Mouse (Mus musculus): ENCODE results near the gene Slc43a3. TPM values are rescaled to one million over a fixed set of nuclear protein-coding genes. Genes with fewer than 3 reads are reported as not detected.

Gene Slc43a3
- polyA plus RNA-seq, 1 experiment from 2014 or later, result 33.7 TPM

DNA sequence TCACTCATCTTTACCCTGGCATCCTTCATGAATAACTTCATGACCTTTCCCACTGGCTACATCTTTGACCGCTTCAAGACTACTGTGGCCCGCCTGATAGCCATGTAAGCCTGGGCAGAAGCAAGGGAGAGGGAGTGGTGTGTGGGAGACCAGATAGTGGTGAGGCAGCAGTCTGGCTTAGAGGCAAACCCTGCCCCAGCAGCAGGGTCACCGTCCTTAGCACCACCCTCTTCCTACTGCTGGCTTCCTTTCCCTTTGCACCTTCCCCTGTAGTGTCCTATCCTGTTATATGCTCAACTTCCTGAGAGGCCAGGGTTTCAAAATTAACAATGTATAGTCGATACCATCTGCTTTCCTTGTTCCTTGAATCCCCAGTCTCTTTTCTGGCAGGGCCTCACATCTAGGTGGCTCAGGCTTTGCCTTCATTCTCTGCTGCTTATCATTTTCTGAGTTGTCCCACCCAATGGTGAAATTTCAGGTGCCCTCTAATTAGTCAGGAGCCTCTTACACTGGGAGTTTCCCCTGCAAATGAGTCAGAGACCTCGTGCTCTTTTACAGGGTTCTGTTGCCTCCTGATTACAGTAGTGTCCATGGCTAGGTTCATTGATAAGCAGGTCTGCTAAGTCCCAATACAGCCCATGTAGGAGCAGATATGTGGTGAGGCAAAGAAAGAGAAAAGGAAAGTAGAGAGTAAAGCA, 2.0 kb downstream of the Slc43a3 start:
- peak; percentile 29; the same call in 1 of the 2 replicates for ATAC-seq (ENCODE audit: insufficient number of reproducible peaks, insufficient read depth, low FRiP score, low read depth)
- H3K4me3 ChIP-seq (ENCODE audit: control insufficient read depth in 1 of 2, insufficient read depth in 1 of 2, low read depth in 1 of 2, low read length in 2 of 2), result peak overlapping the region; percentile 49 to 83
- peak overlapping the region; percentile 72 to 73; a peak in 3 of 4 replicates for H3K27ac ChIP-seq (replicated peaks in 1 of 2; ENCODE audit: control insufficient read depth in 1 of 2, insufficient read depth in 1 of 2, low read depth in 2 of 2, low read length in 2 of 2)
- 44% methylated on average over 5 of the region's 5 CpGs for WGBS
- peak overlapping the region; percentile 75; the same call in 1 of the 2 replicates for H3K9ac ChIP-seq (ENCODE audit: low read length)
- H3K9me3 ChIP-seq (ENCODE audit: control insufficient read depth, low read length), result no peaks in the 10 kb centered on the region
- peak overlapping the region; percentile 64 for H3K4me2 ChIP-seq (ENCODE audit: low read length)
- H3K4me1 ChIP-seq (ENCODE audit: control insufficient read depth in 2 of 2, insufficient read depth in 2 of 2, low read length in 2 of 2), result peaks cover 6 to 12% of the 10 kb centered on the region in 2 experiments
- no peaks in the 10 kb centered on the region for H3K27me3 ChIP-seq (ENCODE audit: control insufficient read depth, insufficient read depth, low read length)
- peaks cover 15% of the 10 kb centered on the region; the same call in 1 of the 2 replicates for H3K36me3 ChIP-seq (ENCODE audit: control insufficient read depth, insufficient read depth, low read length)

GRCm38 (mm10) chr2:84939306-84939705, 2.9 kb downstream of the Slc43a3 start:
- no peak overlapping the region for H3K4me3 ChIP-seq (ENCODE audit: control insufficient read depth in 1 of 2, insufficient read depth in 1 of 2, low read depth in 1 of 2, low read length in 2 of 2)
- no peak overlapping the region for H3K4me2 ChIP-seq (ENCODE audit: low read length)
- ATAC-seq (ENCODE audit: insufficient number of reproducible peaks, insufficient read depth, low FRiP score, low read depth), result no peak
- peaks cover 19% of the 10 kb centered on the region for H3K36me3 ChIP-seq (ENCODE audit: control insufficient read depth, insufficient read depth, low read length)
- no peaks in the 10 kb centered on the region for H3K9me3 ChIP-seq (ENCODE audit: control insufficient read depth, low read length)
- no peak overlapping the region for H3K9ac ChIP-seq (ENCODE audit: low read length)
- 92% methylated on average over 3 of the region's 3 CpGs for WGBS
- H3K27me3 ChIP-seq (ENCODE audit: control insufficient read depth, insufficient read depth, low read length), result no peaks in the 10 kb centered on the region
- H3K4me1 ChIP-seq (ENCODE audit: control insufficient read depth in 2 of 2, insufficient read depth in 2 of 2, low read length in 2 of 2), result peaks cover 6 to 10% of the 10 kb centered on the region in 2 experiments
- H3K27ac ChIP-seq (replicated peaks in 1 of 2; ENCODE audit: control insufficient read depth in 1 of 2, insufficient read depth in 1 of 2, low read depth in 2 of 2, low read length in 2 of 2), result no peak overlapping the region

GRCm38 (mm10) chr2:84939711-84940110, 3.3 kb downstream of the Slc43a3 start:
- peaks cover 23% of the 10 kb centered on the region for H3K36me3 ChIP-seq (ENCODE audit: control insufficient read depth, insufficient read depth, low read length)
- no peak overlapping the region for H3K27ac ChIP-seq (replicated peaks in 1 of 2; ENCODE audit: control insufficient read depth in 1 of 2, insufficient read depth in 1 of 2, low read depth in 2 of 2, low read length in 2 of 2)
- H3K9me3 ChIP-seq (ENCODE audit: control insufficient read depth, low read length), result no peaks in the 10 kb centered on the region
- no peak overlapping the region for H3K4me2 ChIP-seq (ENCODE audit: low read length)
- H3K4me1 ChIP-seq (ENCODE audit: control insufficient read depth in 2 of 2, insufficient read depth in 2 of 2, low read length in 2 of 2), result peaks cover 6 to 10% of the 10 kb centered on the region in 2 experiments
- no peak overlapping the region for H3K4me3 ChIP-seq (ENCODE audit: control insufficient read depth in 1 of 2, insufficient read depth in 1 of 2, low read depth in 1 of 2, low read length in 2 of 2)
- no peaks in the 10 kb centered on the region for H3K27me3 ChIP-seq (ENCODE audit: control insufficient read depth, insufficient read depth, low read length)
- H3K9ac ChIP-seq (ENCODE audit: low read length), result no peak overlapping the region
- 97% methylated on average over 6 of the region's 6 CpGs for WGBS
- ATAC-seq (ENCODE audit: insufficient number of reproducible peaks, insufficient read depth, low FRiP score, low read depth), result no peak

- WGBS, result 52% methylated on average over 2 of the region's 2 CpGs
- Histone ChIP-seq H3K27me3 (ENCODE audit: control insufficient read depth, insufficient read depth, low read length) (no peaks in the 10 kb centered on the region), H3K9ac (ENCODE audit: low read length) (no peak overlapping the region), H3K4me2 (ENCODE audit: low read length) (no peak overlapping the region), H3K4me1 (ENCODE audit: control insufficient read depth in 2 of 2, insufficient read depth in 2 of 2, low read length in 2 of 2) (peaks cover 6 to 10% of the 10 kb centered on the region in 2 experiments), H3K27ac (replicated peaks in 1 of 2; ENCODE audit: control insufficient read depth in 1 of 2, insufficient read depth in 1 of 2, low read depth in 2 of 2, low read length in 2 of 2) (no peak overlapping the region), H3K9me3 (ENCODE audit: control insufficient read depth, low read length) (no peaks in the 10 kb centered on the region), H3K4me3 (ENCODE audit: control insufficient read depth in 1 of 2, insufficient read depth in 1 of 2, low read depth in 1 of 2, low read length in 2 of 2) (no peak overlapping the region), H3K36me3 (ENCODE audit: control insufficient read depth, insufficient read depth, low read length) (peaks cover 36% of the 10 kb centered on the region)
- no peak for ATAC-seq (ENCODE audit: insufficient number of reproducible peaks, insufficient read depth, low FRiP score, low read depth)
These were observed 5.0 kb downstream of the Slc43a3 start for GRCm38 (mm10) chr2:84941332-84941731.

GRCm38 (mm10) chr2:84941795-84942194, 5.4 kb downstream of the Slc43a3 start:
- no peaks in the 10 kb centered on the region for H3K27me3 ChIP-seq (ENCODE audit: control insufficient read depth, insufficient read depth, low read length)
- peaks cover 6 to 10% of the 10 kb centered on the region in 2 experiments for H3K4me1 ChIP-seq (ENCODE audit: control insufficient read depth in 2 of 2, insufficient read depth in 2 of 2, low read length in 2 of 2)
- ATAC-seq (ENCODE audit: insufficient number of reproducible peaks, insufficient read depth, low FRiP score, low read depth), result no peak
- no peak overlapping the region for H3K4me3 ChIP-seq (ENCODE audit: control insufficient read depth in 1 of 2, insufficient read depth in 1 of 2, low read depth in 1 of 2, low read length in 2 of 2)
- H3K27ac ChIP-seq (replicated peaks in 1 of 2; ENCODE audit: control insufficient read depth in 1 of 2, insufficient read depth in 1 of 2, low read depth in 2 of 2, low read length in 2 of 2), result no peak overlapping the region
- H3K9ac ChIP-seq (ENCODE audit: low read length), result no peak overlapping the region
- H3K9me3 ChIP-seq (ENCODE audit: control insufficient read depth, low read length), result no peaks in the 10 kb centered on the region
- peaks cover 41% of the 10 kb centered on the region for H3K36me3 ChIP-seq (ENCODE audit: control insufficient read depth, insufficient read depth, low read length)
- H3K4me2 ChIP-seq (ENCODE audit: low read length), result no peak overlapping the region
- 93% methylated on average over 4 of the region's 4 CpGs for WGBS

DNA sequence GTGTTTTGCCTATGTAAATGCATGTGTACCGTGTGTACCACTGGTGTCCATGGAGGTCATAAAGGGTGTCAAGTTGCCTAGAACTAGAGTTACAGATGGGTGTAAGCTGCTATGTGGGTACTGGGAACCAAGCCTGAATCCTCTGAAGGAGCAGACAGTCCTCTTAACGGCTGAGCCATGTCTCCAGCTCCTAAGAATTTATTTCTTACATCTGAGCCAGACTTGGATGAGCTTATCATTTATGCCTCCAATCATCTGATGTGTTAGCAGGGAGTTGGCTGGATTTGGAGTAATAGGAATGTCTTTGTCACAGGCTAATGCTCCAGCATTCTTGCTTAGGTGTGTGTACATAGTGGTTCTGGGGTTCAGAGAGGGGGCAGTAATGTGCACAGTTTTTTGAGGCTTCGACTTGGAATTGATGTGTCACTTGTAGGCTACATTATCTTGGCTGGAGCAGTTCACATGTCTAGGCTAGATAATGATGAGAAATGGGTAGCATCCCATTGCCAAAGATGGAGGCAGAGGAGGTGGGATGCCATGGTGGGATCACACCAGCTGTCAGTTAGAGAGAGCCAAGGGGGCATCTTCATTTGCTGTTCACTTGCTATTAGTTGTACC, 10.9 kb downstream of the Slc43a3 start:
- H3K4me3 ChIP-seq (ENCODE audit: control insufficient read depth in 1 of 2, insufficient read depth in 1 of 2, low read depth in 1 of 2, low read length in 2 of 2), result no peak overlapping the region
- no peak overlapping the region for H3K4me2 ChIP-seq (ENCODE audit: low read length)
- H3K4me1 ChIP-seq (ENCODE audit: control insufficient read depth in 2 of 2, insufficient read depth in 2 of 2, low read length in 2 of 2), result no peaks in the 10 kb centered on the region
- no peak overlapping the region for H3K9ac ChIP-seq (ENCODE audit: low read length)
- no peaks in the 10 kb centered on the region for H3K27me3 ChIP-seq (ENCODE audit: control insufficient read depth, insufficient read depth, low read length)
- H3K9me3 ChIP-seq (ENCODE audit: control insufficient read depth, low read length), result no peaks in the 10 kb centered on the region
- peaks cover 85% of the 10 kb centered on the region for H3K36me3 ChIP-seq (ENCODE audit: control insufficient read depth, insufficient read depth, low read length)
- no peak overlapping the region for H3K27ac ChIP-seq (replicated peaks in 1 of 2; ENCODE audit: control insufficient read depth in 1 of 2, insufficient read depth in 1 of 2, low read depth in 2 of 2, low read length in 2 of 2)
- ATAC-seq (ENCODE audit: insufficient number of reproducible peaks, insufficient read depth, low FRiP score, low read depth), result no peak
- 76% methylated on average over 3 of the region's 3 CpGs for WGBS

DNA sequence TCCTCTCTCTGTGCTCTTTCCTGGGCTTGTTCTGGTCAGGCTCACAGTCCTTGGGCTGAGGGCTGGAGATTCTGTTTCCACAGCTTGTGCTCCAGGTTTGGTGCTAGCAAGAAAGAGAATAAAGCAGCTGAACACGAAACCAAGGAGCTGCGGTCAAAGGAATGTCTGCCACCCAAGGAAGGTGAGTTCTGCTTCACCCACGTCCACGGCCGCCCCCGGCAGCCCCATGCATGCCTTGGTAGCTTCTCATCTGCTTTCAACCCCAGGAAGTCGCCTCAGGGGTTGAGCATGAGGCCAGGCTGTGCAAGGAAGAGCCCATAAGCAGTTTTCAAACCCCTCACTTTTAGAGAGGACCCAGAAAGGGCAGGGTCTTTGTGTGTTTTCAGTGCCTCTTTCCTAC, 11.9 kb downstream of the Slc43a3 start:
- Histone ChIP-seq H3K27me3 (ENCODE audit: control insufficient read depth, insufficient read depth, low read length) (no peaks in the 10 kb centered on the region), H3K9ac (ENCODE audit: low read length) (no peak overlapping the region), H3K4me3 (ENCODE audit: control insufficient read depth in 1 of 2, insufficient read depth in 1 of 2, low read depth in 1 of 2, low read length in 2 of 2) (no peak overlapping the region), H3K4me2 (ENCODE audit: low read length) (no peak overlapping the region), H3K9me3 (ENCODE audit: control insufficient read depth, low read length) (no peaks in the 10 kb centered on the region), H3K36me3 (ENCODE audit: control insufficient read depth, insufficient read depth, low read length) (peaks cover 88% of the 10 kb centered on the region), H3K4me1 (ENCODE audit: control insufficient read depth in 2 of 2, insufficient read depth in 2 of 2, low read length in 2 of 2) (no peaks in the 10 kb centered on the region), H3K27ac (replicated peaks in 1 of 2; ENCODE audit: control insufficient read depth in 1 of 2, insufficient read depth in 1 of 2, low read depth in 2 of 2, low read length in 2 of 2) (no peak overlapping the region)
- WGBS, result 91% methylated on average over 7 of the region's 7 CpGs
- ATAC-seq (ENCODE audit: insufficient number of reproducible peaks, insufficient read depth, low FRiP score, low read depth), result no peak
